Comparison of ENCODE assay signal across 15 mouse cellular contexts in genomic region chr8:64688161-64688560, GRCm38 (mm10). TPM values are rescaled to one million over a fixed set of nuclear protein-coding genes. Genes with fewer than 3 reads are reported as not detected.
DNase-seq lines count a peak whose midpoint lies in the region; ATAC-seq and TF ChIP-seq lines count a peak whose summit lies in the region.
"Had no signal": no experiment of that assay in that cellular context is flagged by ENCODE, and none has a peak within 500 bp of the region (broad histone marks: within the 10 kb centered on the region; RNA-seq: fewer than 3 reads in every experiment).

No protein-coding gene starts in this region.

- no peak for ATAC-seq in kidney, postnatal 0 days (replicated peaks; ENCODE audit: low FRiP score, low read depth)
- ATAC-seq: forebrain, embryonic 15.5 days had no signal

- intact Hi-C loops in heart, postnatal 10 days (cut with DNase I) = no loop called here

- H3K27ac ChIP-seq in kidney, postnatal 0 days = no peak overlapping the region
- H3K27ac ChIP-seq: embryonic facial prominence, embryonic 12.5 days; forebrain, embryonic 15.5 days; stomach, postnatal 0 days had no signal

- no peak overlapping the region for H3K9ac ChIP-seq in kidney, postnatal 0 days (ENCODE audit: low read depth, low read length)
- H3K9ac ChIP-seq: embryonic facial prominence, embryonic 12.5 days; forebrain, embryonic 15.5 days had no signal

- no peak overlapping the region for H3K4me3 ChIP-seq in kidney, postnatal 0 days (replicated peaks; ENCODE audit: low read depth, low read length)
- H3K4me3 ChIP-seq: embryonic facial prominence, embryonic 12.5 days; forebrain, embryonic 15.5 days had no signal

- WGBS in kidney, postnatal 0 days = 59% methylated on average over 3 of the region's 3 CpGs

- peak; percentile 34 to 76 for DNase-seq in adrenal gland, adult (ENCODE audit: inconsistent age in 2 of 2, low spot score in 1 of 2)
- no peak for DNase-seq in adrenal gland, postnatal 25 days
- DNase-seq in kidney, postnatal 0 days (ENCODE audit: low spot score) = peak; percentile 80
- no peak for DNase-seq in kidney, adult 11 months
- peak; percentile 55 to 58 for DNase-seq in heart, adult 18-20 months
- peak; percentile 60 to 67 for DNase-seq in heart, postnatal 10 days
- no peak for DNase-seq in left cerebral cortex, adult 9 months (ENCODE audit: low spot score in 2 of 2)
- no peak for DNase-seq in right cerebral cortex, adult 2 months (ENCODE audit: low spot score in 2 of 2)
- DNase-seq: cerebellum, adult 8-10 months; kidney, postnatal 25 days; lung, postnatal 36 days had no signal

- H3K4me2 ChIP-seq in kidney, postnatal 0 days (ENCODE audit: low read length) = no peak overlapping the region
- H3K4me2 ChIP-seq: embryonic facial prominence, embryonic 12.5 days; forebrain, embryonic 15.5 days; liver, embryonic 11.5 days had no signal

- no peaks in the 10 kb centered on the region for H3K36me3 ChIP-seq in kidney, postnatal 0 days (ENCODE audit: insufficient read depth, low read length)
- H3K36me3 ChIP-seq: embryonic facial prominence, embryonic 12.5 days; forebrain, embryonic 15.5 days had no signal

- TF ChIP-seq CTCF in kidney, postnatal 0 days (IDR thresholded peaks at IDR 0.05; ENCODE audit: low read depth) = no peak

- no peaks in the 10 kb centered on the region for H3K9me3 ChIP-seq in kidney, postnatal 0 days (replicated peaks; ENCODE audit: low read length)
- H3K9me3 ChIP-seq: embryonic facial prominence, embryonic 12.5 days; forebrain, embryonic 15.5 days had no signal

- H3K4me1 ChIP-seq in kidney, postnatal 0 days (replicated peaks; ENCODE audit: insufficient read depth, low read length) = no peaks in the 10 kb centered on the region

- H3K27me3 ChIP-seq in kidney, postnatal 0 days (ENCODE audit: insufficient read depth, low read length) = no peaks in the 10 kb centered on the region
- H3K27me3 ChIP-seq: embryonic facial prominence, embryonic 12.5 days; forebrain, embryonic 15.5 days had no signal

RNA-seq across cellular contexts. Expression of gene Cpe, which starts 4.7 kb away (rescaled TPM):
- total RNA-seq in adrenal gland, postnatal 25 days (2021) = 645 and 671 TPM in 2 replicates
- polyA plus RNA-seq in kidney, postnatal 0 days (2015; fragmentation: Nextera tagmentation; extraction: Ambion mirVana) = 100 and 115 TPM in 2 replicates
- total RNA-seq in heart, adult 18-20 months (2021) = 100 to 1,000 TPM; 259 to 260 TPM
- total RNA-seq in heart, postnatal 10 days (2021) = 100 to 1,000 TPM; 243 to 249 TPM

RNA-seq across cellular contexts. Expression of gene Msmo1, which starts 45.4 kb away (rescaled TPM):
- 398 and 532 TPM in 2 replicates for total RNA-seq in adrenal gland, postnatal 25 days (2021)
- 87.4 and 91.2 TPM in 2 replicates for polyA plus RNA-seq in kidney, postnatal 0 days (2015; fragmentation: Nextera tagmentation; extraction: Ambion mirVana)
- 1 to 10 TPM; 7.9 TPM for total RNA-seq in heart, adult 18-20 months (2021)
- total RNA-seq in heart, postnatal 10 days (2021) = 10 to 100 TPM; 10.7 to 12.2 TPM

Comparison
In these comparisons a context has a peak if more than half of its experiments do, and no peak if none do; other contexts are left out.
1. DNase-seq: peak in adrenal gland, adult (2 of 2), kidney, postnatal 0 days (single experiment), heart, adult 18-20 months (2 of 2) and heart, postnatal 10 days (2 of 2); none in adrenal gland, postnatal 25 days (single experiment), kidney, adult 11 months (single experiment), left cerebral cortex, adult 9 months (0 of 2) and right cerebral cortex, adult 2 months (0 of 2).
2. RNA of gene Msmo1, which starts 45.4 kb away (total RNA-seq): 398 to 532 TPM in adrenal gland, postnatal 25 days; 10.7 to 12.2 TPM in heart, postnatal 10 days and 7.9 TPM in heart, adult 18-20 months; every median in the first group is over 10 times any median in the second.